Mouse (Mus musculus): ENCODE results near the gene Sumf2. TPM values are rescaled to one million over a fixed set of nuclear protein-coding genes. Genes with fewer than 3 reads are reported as not detected.
A peak's percentile ranks its signal among the peaks of the same experiment; 100 is the strongest.

Sumf2 gene
- polyA plus RNA-seq, 1 experiment: 33.8 TPM

- Histone ChIP-seq H3ac (ENCODE audit: control insufficient read depth, insufficient read length) (no peak overlapping the region), H3K36me3 (ENCODE audit: control insufficient read depth, insufficient read depth) (peaks cover 6% of the 10 kb centered on the region), H3K4me3 (no peak overlapping the region), H3K79me2 (ENCODE audit: control insufficient read depth, insufficient read depth) (no peaks in the 10 kb centered on the region), H3K4me2 (ENCODE audit: low read depth) (no peak overlapping the region), H3K27me3 (ENCODE audit: control insufficient read depth, insufficient read depth, insufficient read length) (no peaks in the 10 kb centered on the region)
- TF ChIP-seq POLR2A (IDR thresholded peaks at IDR 0.05; ENCODE audit: insufficient read length, low read depth) (no peak), USF1 (IDR thresholded peaks at IDR 0.05; ENCODE audit: low read depth) (no peak), CEBPB (IDR thresholded peaks at IDR 0.05; ENCODE audit: insufficient read depth, poor library complexity, severe bottlenecking) (no peak), TCF12 (IDR thresholded peaks at IDR 0.05; ENCODE audit: insufficient read depth, poor library complexity, severe bottlenecking) (no peak), REST (IDR thresholded peaks at IDR 0.05; ENCODE audit: insufficient read depth, insufficient read length) (no peak), TCF3 (IDR thresholded peaks at IDR 0.05; ENCODE audit: insufficient read length, low read depth) (no peak), MYOG (IDR thresholded peaks at IDR 0.05; ENCODE audit: control insufficient read depth in 1 of 3, insufficient read depth in 1 of 3, insufficient read length in 2 of 3, low read depth in 2 of 3) (no peak), E2F4 (IDR thresholded peaks at IDR 0.05; ENCODE audit: insufficient read depth) (no peak), MYOD1 (IDR thresholded peaks at IDR 0.05; ENCODE audit: control insufficient read depth in 1 of 3, insufficient read length in 2 of 3, low read depth in 2 of 3) (no peak), POLR2AphosphoS2 (IDR thresholded peaks at IDR 0.05; ENCODE audit: insufficient read length, low read depth) (no peak), SRF (IDR thresholded peaks at IDR 0.05; ENCODE audit: control insufficient read depth, insufficient read length, low read depth) (no peak)
Observed at GRCm38 (mm10) chr5:129862325-129862724, 15.5 kb downstream of the Sumf2 start.

GRCm38 (mm10) chr5:129864467-129864866 is 17.7 kb downstream of the Sumf2 start:
- no peak overlapping the region for H3K4me3 ChIP-seq
- TF ChIP-seq POLR2AphosphoS2 (IDR thresholded peaks at IDR 0.05; ENCODE audit: insufficient read length, low read depth) (peak; percentile 10), TCF3 (IDR thresholded peaks at IDR 0.05; ENCODE audit: insufficient read length, low read depth) (no peak), MAX (IDR thresholded peaks at IDR 0.05; ENCODE audit: low read depth) (no peak), POLR2A (IDR thresholded peaks at IDR 0.05; ENCODE audit: insufficient read length, low read depth) (no peak)
- no peak overlapping the region for H3K4me2 ChIP-seq (ENCODE audit: low read depth)
- no peaks in the 10 kb centered on the region for H3K36me3 ChIP-seq (ENCODE audit: control insufficient read depth, insufficient read depth)
- no peaks in the 10 kb centered on the region for H3K79me2 ChIP-seq (ENCODE audit: control insufficient read depth, insufficient read depth)
- no peak overlapping the region for H3ac ChIP-seq (ENCODE audit: control insufficient read depth, insufficient read length)
- no peaks in the 10 kb centered on the region for H3K27me3 ChIP-seq (ENCODE audit: control insufficient read depth, insufficient read depth, insufficient read length)

GRCm38 (mm10) chr5:129865841-129866240 is 19.1 kb downstream of the Sumf2 start:
- Histone ChIP-seq H3K4me3 (no peak overlapping the region), H3K36me3 (ENCODE audit: control insufficient read depth, insufficient read depth) (no peaks in the 10 kb centered on the region), H3K79me2 (ENCODE audit: control insufficient read depth, insufficient read depth) (no peaks in the 10 kb centered on the region), H3K27me3 (ENCODE audit: control insufficient read depth, insufficient read depth, insufficient read length) (no peaks in the 10 kb centered on the region), H3ac (ENCODE audit: control insufficient read depth, insufficient read length) (no peak overlapping the region), H3K4me2 (ENCODE audit: low read depth) (no peak overlapping the region)
- TF ChIP-seq TCF12 (IDR thresholded peaks at IDR 0.05; ENCODE audit: insufficient read depth, poor library complexity, severe bottlenecking): no peak
- no peak for TF ChIP-seq MAX (IDR thresholded peaks at IDR 0.05; ENCODE audit: low read depth)
- TF ChIP-seq SRF (IDR thresholded peaks at IDR 0.05; ENCODE audit: control insufficient read depth, insufficient read length, low read depth): no peak
- no peak for TF ChIP-seq POLR2AphosphoS2 (IDR thresholded peaks at IDR 0.05; ENCODE audit: insufficient read length, low read depth)
- no peak for TF ChIP-seq POLR2A (IDR thresholded peaks at IDR 0.05; ENCODE audit: insufficient read length, low read depth)
- TF ChIP-seq REST (IDR thresholded peaks at IDR 0.05; ENCODE audit: insufficient read depth, insufficient read length): no peak
- TF ChIP-seq CEBPB (IDR thresholded peaks at IDR 0.05; ENCODE audit: insufficient read depth, poor library complexity, severe bottlenecking): no peak
- TF ChIP-seq E2F4 (IDR thresholded peaks at IDR 0.05; ENCODE audit: insufficient read depth): no peak
- TF ChIP-seq MYOG (IDR thresholded peaks at IDR 0.05; ENCODE audit: control insufficient read depth in 1 of 3, insufficient read depth in 1 of 3, insufficient read length in 2 of 3, low read depth in 2 of 3): no peak

- H3K27me3 ChIP-seq (ENCODE audit: control insufficient read depth, insufficient read depth, insufficient read length): no peaks in the 10 kb centered on the region
- TF ChIP-seq E2F4 (IDR thresholded peaks at IDR 0.05; ENCODE audit: insufficient read depth) (no peak), POLR2A (IDR thresholded peaks at IDR 0.05; ENCODE audit: insufficient read length, low read depth) (no peak), POLR2AphosphoS2 (IDR thresholded peaks at IDR 0.05; ENCODE audit: insufficient read length, low read depth) (no peak), USF1 (IDR thresholded peaks at IDR 0.05; ENCODE audit: low read depth) (no peak), SRF (IDR thresholded peaks at IDR 0.05; ENCODE audit: control insufficient read depth, insufficient read length, low read depth) (no peak), MYOD1 (IDR thresholded peaks at IDR 0.05; ENCODE audit: control insufficient read depth in 1 of 3, insufficient read length in 2 of 3, low read depth in 2 of 3) (no peak), MAX (IDR thresholded peaks at IDR 0.05; ENCODE audit: low read depth) (no peak), REST (IDR thresholded peaks at IDR 0.05; ENCODE audit: insufficient read depth, insufficient read length) (no peak), TCF3 (IDR thresholded peaks at IDR 0.05; ENCODE audit: insufficient read length, low read depth) (no peak), MYOG (IDR thresholded peaks at IDR 0.05; ENCODE audit: control insufficient read depth in 1 of 3, insufficient read depth in 1 of 3, insufficient read length in 2 of 3, low read depth in 2 of 3) (no peak), TCF12 (IDR thresholded peaks at IDR 0.05; ENCODE audit: insufficient read depth, poor library complexity, severe bottlenecking) (no peak), CEBPB (IDR thresholded peaks at IDR 0.05; ENCODE audit: insufficient read depth, poor library complexity, severe bottlenecking) (no peak)
- H3K4me3 ChIP-seq: no peak overlapping the region
- no peak overlapping the region for H3K4me2 ChIP-seq (ENCODE audit: low read depth)
- no peaks in the 10 kb centered on the region for H3K36me3 ChIP-seq (ENCODE audit: control insufficient read depth, insufficient read depth)
- no peak overlapping the region for H3ac ChIP-seq (ENCODE audit: control insufficient read depth, insufficient read length)
- H3K79me2 ChIP-seq (ENCODE audit: control insufficient read depth, insufficient read depth): no peaks in the 10 kb centered on the region
Observed at GRCm38 (mm10) chr5:129869238-129869995, 22.6 kb downstream of the Sumf2 start.

GRCm38 (mm10) chr5:129871238-129871637 is 24.5 kb downstream of the Sumf2 start:
- Histone ChIP-seq H3K79me2 (ENCODE audit: control insufficient read depth, insufficient read depth) (no peaks in the 10 kb centered on the region), H3K4me3 (no peak overlapping the region), H3K36me3 (ENCODE audit: control insufficient read depth, insufficient read depth) (no peaks in the 10 kb centered on the region), H3K27me3 (ENCODE audit: control insufficient read depth, insufficient read depth, insufficient read length) (no peaks in the 10 kb centered on the region), H3ac (ENCODE audit: control insufficient read depth, insufficient read length) (no peak overlapping the region), H3K4me2 (ENCODE audit: low read depth) (no peak overlapping the region)
- TF ChIP-seq POLR2A (IDR thresholded peaks at IDR 0.05; ENCODE audit: insufficient read length, low read depth) (no peak), MAX (IDR thresholded peaks at IDR 0.05; ENCODE audit: low read depth) (no peak), CEBPB (IDR thresholded peaks at IDR 0.05; ENCODE audit: insufficient read depth, poor library complexity, severe bottlenecking) (no peak), E2F4 (IDR thresholded peaks at IDR 0.05; ENCODE audit: insufficient read depth) (no peak), SRF (IDR thresholded peaks at IDR 0.05; ENCODE audit: control insufficient read depth, insufficient read length, low read depth) (no peak)

All from myocyte (in vitro differentiated cells).